Mouse (Mus musculus) forebrain, embryonic 11.5 days (tissue): ENCODE measurements around the gene Frmd4b. TPM values are rescaled to one million over a fixed set of nuclear protein-coding genes. Genes with fewer than 3 reads are reported as not detected.
A peak's percentile ranks its signal among the peaks of the same experiment; 100 is the strongest.

Experiments
- ATAC-seq: fragments of 200-750 bp; cut with Nextera tagmentation; replicated peaks from 2 replicates; pipeline ENCODE4 v1.8.0; 2017; ENCODE audit warnings: moderate TSS enrichment; ENCODE audit not compliant: low FRiP score
- DNase-seq: peaks from one replicate; pipeline ENCODE4 v3.0.0-alpha.2; 2017; ENCODE audit warnings: low spot score
- H3K27ac ChIP-seq: fragments of 300-500 bp; sonication (generic); 2 replicates; pipeline ENCODE4 v1.5.1; 2014; ENCODE audit warnings: low read depth, low read length
- H3K27me3 ChIP-seq: fragments of 300-500 bp; sonication (generic); 2 replicates; pipeline ENCODE4 v1.6.1; 2014; ENCODE audit warnings: mild to moderate bottlenecking, low read length, mixed read lengths; ENCODE audit not compliant: control insufficient read depth, insufficient read depth
- H3K36me3 ChIP-seq: fragments of 300-500 bp; sonication (generic); 2 replicates; pipeline ENCODE4 v1.6.1; 2014; ENCODE audit warnings: mild to moderate bottlenecking, low read length, moderate library complexity, mixed read lengths; ENCODE audit not compliant: control insufficient read depth, insufficient read depth
- H3K4me1 ChIP-seq: fragments of 300-500 bp; sonication (generic); replicated peaks from 2 replicates; pipeline ENCODE4 v1.6.1; 2014; ENCODE audit warnings: low read length, mixed read lengths; ENCODE audit not compliant: control insufficient read depth, insufficient read depth
- H3K4me2 ChIP-seq: fragments of 300-500 bp; sonication (generic); 2 replicates; pipeline ENCODE4 v1.6.1; 2014; ENCODE audit warnings: low read depth, mild to moderate bottlenecking, low read length, moderate library complexity, mixed read lengths; ENCODE audit not compliant: severe bottlenecking
- H3K4me3 ChIP-seq: fragments of 300-500 bp; sonication (generic); 2 replicates; pipeline ENCODE4 v1.5.1; 2014; ENCODE audit warnings: low read depth, low read length
- H3K9ac ChIP-seq: fragments of 300-500 bp; sonication (generic); 2 replicates; pipeline ENCODE4 v1.6.1; 2014; ENCODE audit warnings: low read length
- H3K9me3 ChIP-seq: fragments of 300-500 bp; sonication (generic); 2 replicates; pipeline ENCODE4 v1.6.1; 2016; ENCODE audit warnings: low read length, mixed read lengths; ENCODE audit not compliant: control insufficient read depth
- WGBS: fragments of 180-500 bp; shearing (Covaris S2); extraction: QIAGEN DNeasy Blood & Tissue Kit; methylation state at CpG from one replicate; pipeline ENCODE4 v1.1.7; 2014; 5-methylcytosine and 5-hydroxymethylcytosine counted together
- polyA plus RNA-seq: library from polyadenylated mRNA; unstranded; fragments of >200 nt; fragmentation: Nextera tagmentation; extraction: Ambion mirVana; gene quantifications from 2 replicates; pipeline ENCODE4 v1.2.1, GENCODE M21; 2014

Gene Frmd4b
- polyA plus RNA-seq, 1 experiment from 2014 or later: 35.7 TPM

GRCm38 (mm10) chr6:97333323-97333722, 284.0 kb downstream of the Frmd4b start:
- H3K36me3 ChIP-seq: no peaks in the 10 kb centered on the region
- no peak overlapping the region for H3K4me3 ChIP-seq
- H3K4me2 ChIP-seq: no peak overlapping the region
- DNase-seq (no peak), ATAC-seq (no peak)
- no peaks in the 10 kb centered on the region for H3K27me3 ChIP-seq
- no peak overlapping the region for H3K9ac ChIP-seq
- H3K9me3 ChIP-seq: no peaks in the 10 kb centered on the region
- WGBS: 89% methylated on average over 3 of the region's 3 CpGs
- H3K27ac ChIP-seq: no peak overlapping the region
- no peaks in the 10 kb centered on the region for H3K4me1 ChIP-seq

DNA sequence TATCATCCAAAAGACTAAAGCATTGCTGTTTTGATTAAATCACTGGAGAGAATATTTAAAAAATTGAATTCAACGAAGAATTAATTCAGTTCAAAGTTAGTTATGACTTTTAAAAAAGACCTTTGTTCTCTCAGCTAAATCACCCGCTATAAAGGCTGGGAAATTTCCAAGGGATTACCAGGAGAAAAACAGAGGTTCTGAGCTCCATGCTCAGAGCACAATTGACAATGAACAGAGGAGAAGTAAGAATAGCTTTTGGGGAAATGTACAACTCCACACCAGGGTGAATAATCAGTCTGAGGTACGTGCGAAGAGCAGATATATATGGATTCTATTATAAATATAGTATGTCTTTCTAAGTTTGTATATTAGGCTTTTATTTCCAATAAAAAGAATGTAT, 293.4 kb downstream of the Frmd4b start:
- H3K4me3 ChIP-seq: no peak overlapping the region
- no peak for DNase-seq
- ATAC-seq: no peak
- 64% methylated on average over 4 of the region's 4 CpGs for WGBS
- H3K27me3 ChIP-seq: no peaks in the 10 kb centered on the region
- no peak overlapping the region for H3K27ac ChIP-seq
- H3K9ac ChIP-seq: no peak overlapping the region
- H3K36me3 ChIP-seq: no peaks in the 10 kb centered on the region; the same call in 1 of the 2 replicates
- H3K9me3 ChIP-seq: no peaks in the 10 kb centered on the region
- no peaks in the 10 kb centered on the region for H3K4me1 ChIP-seq
- no peak overlapping the region for H3K4me2 ChIP-seq

- H3K36me3 ChIP-seq: no peaks in the 10 kb centered on the region; the same call in 1 of the 2 replicates
- 74% methylated on average over 12 of the region's 12 CpGs for WGBS
Measured at GRCm38 (mm10) chr6:97322126-97322525, 295.2 kb downstream of the Frmd4b start.

GRCm38 (mm10) chr6:97321156-97321555, 296.2 kb downstream of the Frmd4b start:
- DNase-seq (no peak), ATAC-seq (no peak)
- 80% methylated on average over 11 of the region's 11 CpGs for WGBS
- Histone ChIP-seq H3K4me1 (no peaks in the 10 kb centered on the region), H3K9me3 (no peaks in the 10 kb centered on the region), H3K9ac (no peak overlapping the region), H3K4me3 (no peak overlapping the region), H3K27me3 (no peaks in the 10 kb centered on the region), H3K27ac (no peak overlapping the region), H3K36me3 (no peaks in the 10 kb centered on the region; the same call in 1 of the 2 replicates), H3K4me2 (no peak overlapping the region)

More at GRCm38 (mm10) chr6:97322126-97322525, 295.2 kb downstream of the Frmd4b start:
- DNase-seq (no peak), ATAC-seq (no peak)
- no peaks in the 10 kb centered on the region for H3K27me3 ChIP-seq
- H3K4me3 ChIP-seq: no peak overlapping the region
- H3K27ac ChIP-seq: no peak overlapping the region
- H3K9me3 ChIP-seq: no peaks in the 10 kb centered on the region
- H3K4me2 ChIP-seq: no peak overlapping the region
- no peaks in the 10 kb centered on the region for H3K4me1 ChIP-seq
- no peak overlapping the region for H3K9ac ChIP-seq

DNA sequence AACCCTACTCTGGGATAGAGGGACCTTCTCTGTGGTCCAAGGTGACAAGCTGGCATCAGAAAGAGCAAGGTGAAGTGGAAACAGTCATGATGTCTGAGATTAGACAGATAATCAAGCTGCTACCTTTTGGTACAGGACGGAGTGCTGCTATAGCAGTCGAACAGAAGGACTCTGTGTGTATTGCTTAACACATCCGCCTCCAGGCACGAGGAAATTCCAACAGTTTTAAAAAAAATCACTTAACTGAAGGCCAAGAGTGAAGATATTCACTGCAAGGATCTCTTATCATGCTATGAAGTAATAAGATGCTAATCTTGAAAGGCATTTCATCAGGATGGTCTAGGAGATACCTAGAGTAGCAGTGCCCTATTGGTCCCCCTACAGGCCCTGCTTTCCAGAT, 298.3 kb downstream of the Frmd4b start:
- Histone ChIP-seq H3K27me3 (no peaks in the 10 kb centered on the region), H3K4me1 (no peaks in the 10 kb centered on the region), H3K36me3 (no peaks in the 10 kb centered on the region; the same call in 1 of the 2 replicates), H3K4me3 (no peak overlapping the region), H3K27ac (no peak overlapping the region), H3K9ac (no peak overlapping the region), H3K4me2 (no peak overlapping the region), H3K9me3 (no peaks in the 10 kb centered on the region)
- DNase-seq (no peak), ATAC-seq (no peak)
- 80% methylated on average over 4 of the region's 4 CpGs for WGBS

GRCm38 (mm10) chr6:97317956-97318355, 299.4 kb downstream of the Frmd4b start:
- H3K27me3 ChIP-seq: no peaks in the 10 kb centered on the region
- H3K4me2 ChIP-seq: no peak overlapping the region
- 95% methylated on average over 3 of the region's 3 CpGs for WGBS
- H3K27ac ChIP-seq: no peak overlapping the region
- ATAC-seq (no peak), DNase-seq (no peak)
- H3K4me1 ChIP-seq: no peaks in the 10 kb centered on the region
- H3K36me3 ChIP-seq: no peaks in the 10 kb centered on the region
- no peak overlapping the region for H3K4me3 ChIP-seq
- H3K9ac ChIP-seq: no peak overlapping the region
- no peaks in the 10 kb centered on the region for H3K9me3 ChIP-seq

DNA sequence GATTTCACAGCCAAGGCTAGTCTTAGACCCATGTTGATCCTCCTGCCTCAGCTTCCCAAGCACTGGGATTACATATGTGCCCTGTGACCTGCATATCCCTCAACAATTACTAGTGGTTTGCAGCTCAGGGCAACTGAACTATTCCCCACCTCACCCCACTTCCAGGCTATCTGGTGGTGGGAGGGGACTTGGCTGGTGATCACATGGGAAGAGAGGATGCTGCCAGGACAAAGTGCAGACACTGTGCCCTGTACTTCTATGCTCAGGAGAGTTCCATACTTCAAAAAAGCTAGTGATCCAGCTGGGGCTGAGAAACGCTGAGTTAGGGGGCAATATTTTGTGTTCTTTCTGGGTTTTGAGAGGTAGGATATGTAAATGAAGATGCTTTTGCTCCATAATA, 300.6 kb downstream of the Frmd4b start:
- WGBS: 97% methylated on average over 1 of the region's 1 CpGs
- no peaks in the 10 kb centered on the region for H3K27me3 ChIP-seq

GRCm38 (mm10) chr6:97315311-97315710, 302.0 kb downstream of the Frmd4b start:
- Histone ChIP-seq H3K27ac (no peak overlapping the region), H3K9me3 (no peaks in the 10 kb centered on the region), H3K4me3 (no peak overlapping the region), H3K4me2 (no peak overlapping the region), H3K9ac (no peak overlapping the region), H3K4me1 (no peaks in the 10 kb centered on the region; the same call in 1 of the 2 replicates), H3K36me3 (no peaks in the 10 kb centered on the region), H3K27me3 (no peaks in the 10 kb centered on the region)
- DNase-seq (no peak), ATAC-seq (no peak)
- 80% methylated on average over 3 of the region's 3 CpGs for WGBS

More for the DNA sequence above, 300.6 kb downstream of the Frmd4b start:
- Histone ChIP-seq H3K9me3 (no peaks in the 10 kb centered on the region), H3K27ac (no peak overlapping the region), H3K4me2 (no peak overlapping the region), H3K9ac (no peak overlapping the region), H3K4me1 (no peaks in the 10 kb centered on the region; the same call in 1 of the 2 replicates), H3K4me3 (no peak overlapping the region), H3K36me3 (no peaks in the 10 kb centered on the region)
- ATAC-seq: no peak
- no peak for DNase-seq

DNA sequence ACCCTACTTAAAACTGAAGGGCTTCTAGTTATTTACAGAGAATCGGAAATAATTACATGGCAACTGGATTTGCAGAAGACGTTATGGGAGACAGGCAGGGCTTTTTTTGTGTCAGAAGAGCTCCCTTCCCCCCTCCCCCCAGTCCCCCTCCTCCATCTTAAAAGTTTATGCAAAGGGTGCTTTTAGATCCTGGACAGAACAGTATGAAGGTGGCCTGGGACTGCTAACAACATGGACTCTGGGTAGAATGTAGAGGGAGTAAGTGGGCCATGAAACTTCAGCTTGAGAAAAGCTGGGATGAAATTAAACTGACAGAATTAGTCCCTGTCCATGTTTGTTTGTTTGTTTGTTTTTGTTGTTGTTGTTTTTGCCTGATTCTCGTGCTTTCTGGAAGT, 304.8 kb downstream of the Frmd4b start:
- ATAC-seq: peak; percentile 55; the same call in 1 of the 2 replicates

More for the DNA sequence above, 304.8 kb downstream of the Frmd4b start:
- H3K4me3 ChIP-seq: peak overlapping the region; percentile 26; the same call in 1 of the 2 replicates
- H3K4me1 ChIP-seq: no peaks in the 10 kb centered on the region; the same call in 1 of the 2 replicates
- H3K36me3 ChIP-seq: no peaks in the 10 kb centered on the region
- no peaks in the 10 kb centered on the region for H3K9me3 ChIP-seq
- H3K27me3 ChIP-seq: no peaks in the 10 kb centered on the region
- no peak overlapping the region; the same call in 1 of the 2 replicates for H3K9ac ChIP-seq
- WGBS: 12% methylated on average over 3 of the region's 3 CpGs
- DNase-seq: no peak
- peak overlapping the region; percentile 56; the same call in 1 of the 2 replicates for H3K4me2 ChIP-seq
- H3K27ac ChIP-seq: no peak overlapping the region
